Mouse (Mus musculus) mouse embryonic stem cell (cell line): ENCODE measurements around the gene Hs6st2.

Source experiments
- in situ Hi-C, 2 experiments: fragments of 300-500 bp; cut with MboI; formaldehyde crosslinking; loops; 1 replicate in 1 of 2; 3 replicates in 1 of 2; pipeline ENCODE4 v1.14.3; 2019 to 2020; ENCODE audit warnings: low sequenced_read_pairs in 2 of 2, low pct_unique_long_range_greater_than_20kb in 1 of 2, mixed read lengths in 1 of 2; ENCODE audit not compliant: unreplicated experiment in 1 of 2

The Hs6st2 gene

GRCm38 (mm10) chrX:51606231-51606863, 75.3 kb downstream of the Hs6st2 start:
- in situ Hi-C loops, result no loop called here

GRCm38 (mm10) chrX:51592751-51593150, 88.9 kb downstream of the Hs6st2 start:
- in situ Hi-C loops, result no loop called here

- in situ Hi-C loops, result no loop called here
These were observed 91.1 kb downstream of the Hs6st2 start for GRCm38 (mm10) chrX:51590448-51591010.

GRCm38 (mm10) chrX:51585444-51585843, 96.2 kb downstream of the Hs6st2 start:
- in situ Hi-C loops, result no loop called here

- in situ Hi-C loops, result no loop called here
These were observed 100.0 kb downstream of the Hs6st2 start for GRCm38 (mm10) chrX:51581704-51582103.

- in situ Hi-C loops, result no loop called here
These were observed 119.8 kb downstream of the Hs6st2 start for GRCm38 (mm10) chrX:51561880-51562279.

- in situ Hi-C loops, result no loop called here
These were observed 142.0 kb downstream of the Hs6st2 start for GRCm38 (mm10) chrX:51539626-51540025.

GRCm38 (mm10) chrX:51537082-51537481, 144.6 kb downstream of the Hs6st2 start:
- in situ Hi-C loops, result no loop called here

GRCm38 (mm10) chrX:51535226-51535625, 146.4 kb downstream of the Hs6st2 start:
- in situ Hi-C loops, result no loop called here

- in situ Hi-C loops, result no loop called here
These were observed 150.5 kb downstream of the Hs6st2 start for GRCm38 (mm10) chrX:51531136-51531535.

GRCm38 (mm10) chrX:51528601-51529000, 153.1 kb downstream of the Hs6st2 start:
- in situ Hi-C loops, result no loop called here

GRCm38 (mm10) chrX:51514831-51515230, 166.8 kb downstream of the Hs6st2 start:
- in situ Hi-C loops, result no loop called here

- in situ Hi-C loops, result no loop called here
These were observed 175.1 kb downstream of the Hs6st2 start for GRCm38 (mm10) chrX:51506526-51506925.

GRCm38 (mm10) chrX:51505691-51506090, 176.0 kb downstream of the Hs6st2 start:
- in situ Hi-C loops, result no loop called here

- in situ Hi-C loops, result no loop called here
These were observed 177.7 kb downstream of the Hs6st2 start for GRCm38 (mm10) chrX:51503781-51504471.

GRCm38 (mm10) chrX:51497831-51498230, 183.8 kb downstream of the Hs6st2 start:
- in situ Hi-C loops, result no loop called here

- in situ Hi-C loops, result no loop called here
These were observed 193.3 kb downstream of the Hs6st2 start for GRCm38 (mm10) chrX:51488374-51488773.

- in situ Hi-C loops, result no loop called here
These were observed 212.2 kb downstream of the Hs6st2 start for GRCm38 (mm10) chrX:51469411-51469810.

GRCm38 (mm10) chrX:51461413-51461812, 220.2 kb downstream of the Hs6st2 start:
- in situ Hi-C loops, result no loop called here

- in situ Hi-C loops, result no loop called here
These were observed 238.3 kb downstream of the Hs6st2 start for GRCm38 (mm10) chrX:51443366-51443765.
